Mouse (Mus musculus): ENCODE results near the gene Map2k3. TPM values are rescaled to one million over a fixed set of nuclear protein-coding genes. Genes with fewer than 3 reads are reported as not detected.

Gene Map2k3
- total and polyA plus RNA-seq, 3 experiments = 56.7 to 79.3 (median 71.1) TPM

GRCm38 (mm10) chr11:60934795-60935194, 3.0 kb downstream of the Map2k3 start:
- Histone ChIP-seq H3K4me3 (no peak overlapping the region), H3K36me3 (ENCODE audit: control insufficient read depth, insufficient read depth, low read length) (peaks cover 3% of the 10 kb centered on the region; the same call in 1 of the 2 replicates), H3K27ac (peak overlapping the region; percentile 72), H3K4me1 (ENCODE audit: control insufficient read depth, insufficient read depth, low read length) (peaks cover 39% of the 10 kb centered on the region), H3K9ac (ENCODE audit: low read depth, low read length) (no peak overlapping the region), H3K27me3 (ENCODE audit: control insufficient read depth, insufficient read depth, low read length) (no peaks in the 10 kb centered on the region), H3K79me2 (replicated peaks; ENCODE audit: control insufficient read depth, insufficient read depth, low read length) (peaks cover 10% of the 10 kb centered on the region)
- DNase-seq = no peak
- TF ChIP-seq EP300 (IDR thresholded peaks at IDR 0.05; ENCODE audit: insufficient read depth, low read depth, low read length) (no peak), CTCF (IDR thresholded peaks at IDR 0.05) (no peak), POLR2A (IDR thresholded peaks at IDR 0.05; ENCODE audit: insufficient read depth, low read depth, low read length) (no peak)
- intact Hi-C loops (cut with DNase I) = loop anchor here (5.0 to 10.0 kb wide), 2 partner anchors 240 to 473 kb away; partner anchors contain the start of gene Usp22
- WGBS = 30% methylated on average over 2 of the region's 2 CpGs

GRCm38 (mm10) chr11:60935326-60935974, 3.6 kb downstream of the Map2k3 start:
- WGBS = 12% methylated on average over 7 of the region's 7 CpGs
- Histone ChIP-seq H3K36me3 (ENCODE audit: control insufficient read depth, insufficient read depth, low read length) (peaks cover 3% of the 10 kb centered on the region; the same call in 1 of the 2 replicates), H3K27me3 (ENCODE audit: control insufficient read depth, insufficient read depth, low read length) (no peaks in the 10 kb centered on the region), H3K79me2 (replicated peaks; ENCODE audit: control insufficient read depth, insufficient read depth, low read length) (peaks cover 10% of the 10 kb centered on the region), H3K9ac (ENCODE audit: low read depth, low read length) (no peak overlapping the region), H3K4me1 (ENCODE audit: control insufficient read depth, insufficient read depth, low read length) (peaks cover 42% of the 10 kb centered on the region), H3K4me3 (no peak overlapping the region), H3K27ac (peak overlapping the region; percentile 72)
- TF ChIP-seq CTCF (IDR thresholded peaks at IDR 0.05) (no peak), POLR2A (IDR thresholded peaks at IDR 0.05; ENCODE audit: insufficient read depth, low read depth, low read length) (no peak), EP300 (IDR thresholded peaks at IDR 0.05; ENCODE audit: insufficient read depth, low read depth, low read length) (0 out of 2 replicates have a peak, but pooled peaks have one; percentile 34)
- DNase-seq = peak; percentile 74 to 85
- intact Hi-C loops (cut with DNase I) = loop anchor here (10.0 kb wide), 1 partner anchor 239 kb away; the partner anchor contains the start of gene Usp22

DNA sequence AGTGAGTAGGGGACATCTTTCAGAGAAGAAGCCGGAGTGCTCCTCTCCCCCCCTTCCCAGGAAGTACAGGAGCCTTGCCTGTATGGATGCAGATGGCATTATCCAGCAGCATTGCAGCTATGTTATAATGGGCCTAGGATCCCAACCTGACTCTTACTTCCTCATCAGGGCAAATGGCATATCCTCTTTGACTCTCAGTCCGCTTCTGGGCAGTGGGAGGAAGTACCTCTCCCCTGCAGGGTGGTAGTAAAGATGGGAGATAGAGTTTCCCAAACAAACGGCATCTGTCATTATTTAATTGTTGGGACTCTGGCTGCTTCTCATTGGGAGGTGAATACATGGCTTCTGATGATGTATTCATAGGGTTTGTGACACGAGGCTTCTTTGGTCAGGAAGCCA, 4.1 kb downstream of the Map2k3 start:
- Histone ChIP-seq H3K36me3 (ENCODE audit: control insufficient read depth, insufficient read depth, low read length) (peaks cover 3% of the 10 kb centered on the region; the same call in 1 of the 2 replicates), H3K27ac (peak overlapping the region; percentile 72), H3K4me3 (no peak overlapping the region), H3K9ac (ENCODE audit: low read depth, low read length) (no peak overlapping the region), H3K4me1 (ENCODE audit: control insufficient read depth, insufficient read depth, low read length) (peaks cover 42% of the 10 kb centered on the region), H3K27me3 (ENCODE audit: control insufficient read depth, insufficient read depth, low read length) (no peaks in the 10 kb centered on the region), H3K79me2 (replicated peaks; ENCODE audit: control insufficient read depth, insufficient read depth, low read length) (peaks cover 10% of the 10 kb centered on the region)
- 37% methylated on average over 4 of the region's 4 CpGs for WGBS
- intact Hi-C loops (cut with DNase I) = loop anchor here (10.0 kb wide), 1 partner anchor 239 kb away; the partner anchor contains the start of gene Usp22
- no peak for DNase-seq
- TF ChIP-seq POLR2A (IDR thresholded peaks at IDR 0.05; ENCODE audit: insufficient read depth, low read depth, low read length) = no peak
- TF ChIP-seq EP300 (IDR thresholded peaks at IDR 0.05; ENCODE audit: insufficient read depth, low read depth, low read length) = no peak
- no peak for TF ChIP-seq CTCF (IDR thresholded peaks at IDR 0.05)

- DNase-seq = no peak
- 48% methylated on average over 3 of the region's 3 CpGs for WGBS
- peaks cover 44% of the 10 kb centered on the region for H3K4me1 ChIP-seq (ENCODE audit: control insufficient read depth, insufficient read depth, low read length)
- H3K4me3 ChIP-seq = no peak overlapping the region
- TF ChIP-seq EP300 (IDR thresholded peaks at IDR 0.05; ENCODE audit: insufficient read depth, low read depth, low read length) (no peak), CTCF (IDR thresholded peaks at IDR 0.05) (no peak), POLR2A (IDR thresholded peaks at IDR 0.05; ENCODE audit: insufficient read depth, low read depth, low read length) (no peak)
- no peak overlapping the region for H3K9ac ChIP-seq (ENCODE audit: low read depth, low read length)
- no peak overlapping the region for H3K27ac ChIP-seq
- H3K27me3 ChIP-seq (ENCODE audit: control insufficient read depth, insufficient read depth, low read length) = no peaks in the 10 kb centered on the region
- intact Hi-C loops (cut with DNase I) = loop anchor here (10.0 kb wide), 1 partner anchor 237 kb away; the partner anchor contains the start of gene Usp22
- peaks cover 10% of the 10 kb centered on the region for H3K79me2 ChIP-seq (replicated peaks; ENCODE audit: control insufficient read depth, insufficient read depth, low read length)
- H3K36me3 ChIP-seq (ENCODE audit: control insufficient read depth, insufficient read depth, low read length) = peaks cover 3% of the 10 kb centered on the region; the same call in 1 of the 2 replicates
Measured at GRCm38 (mm10) chr11:60937611-60938010, 5.8 kb downstream of the Map2k3 start.

GRCm38 (mm10) chr11:60939487-60939886, 7.7 kb downstream of the Map2k3 start:
- TF ChIP-seq EP300 (IDR thresholded peaks at IDR 0.05; ENCODE audit: insufficient read depth, low read depth, low read length) = peak; percentile 54; the same call in 1 of the 2 replicates
- no peak for TF ChIP-seq POLR2A (IDR thresholded peaks at IDR 0.05; ENCODE audit: insufficient read depth, low read depth, low read length)
- WGBS = 57% methylated on average over 3 of the region's 3 CpGs
- Histone ChIP-seq H3K4me1 (ENCODE audit: control insufficient read depth, insufficient read depth, low read length) (peaks cover 33% of the 10 kb centered on the region), H3K27me3 (ENCODE audit: control insufficient read depth, insufficient read depth, low read length) (no peaks in the 10 kb centered on the region), H3K4me3 (no peak overlapping the region), H3K27ac (peak overlapping the region; percentile 45), H3K79me2 (replicated peaks; ENCODE audit: control insufficient read depth, insufficient read depth, low read length) (peaks cover 9% of the 10 kb centered on the region; the same call in 1 of the 2 replicates), H3K9ac (ENCODE audit: low read depth, low read length) (no peak overlapping the region), H3K36me3 (ENCODE audit: control insufficient read depth, insufficient read depth, low read length) (no peaks in the 10 kb centered on the region; the same call in 1 of the 2 replicates)
- DNase-seq = peak; percentile 60 to 81
- intact Hi-C loops (cut with DNase I) = loop anchor here (10.0 kb wide), 1 partner anchor 235 kb away; the partner anchor contains the start of gene Usp22

DNA sequence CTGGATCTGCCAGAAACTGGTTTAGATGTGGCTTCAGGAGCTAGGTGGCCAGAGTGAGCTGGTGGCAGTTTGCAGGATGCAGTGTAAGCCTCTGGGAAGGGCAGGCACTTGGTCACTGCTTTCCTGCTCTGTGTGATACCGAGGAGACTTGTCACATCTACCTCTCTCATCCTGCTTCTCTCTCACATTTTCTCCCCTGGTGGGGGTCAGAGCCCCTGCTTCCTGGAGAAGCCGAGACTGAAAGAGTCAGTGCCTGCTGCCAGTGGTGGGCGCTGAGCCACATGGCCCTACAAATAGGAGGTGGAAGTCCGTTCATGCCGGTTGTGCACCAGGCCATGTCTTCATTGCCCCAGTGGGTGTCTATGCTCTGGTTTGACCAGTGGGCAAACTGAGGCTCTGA, 8.7 kb downstream of the Map2k3 start:
- peaks cover 26% of the 10 kb centered on the region for H3K4me1 ChIP-seq (ENCODE audit: control insufficient read depth, insufficient read depth, low read length)
- no peak for DNase-seq
- no peaks in the 10 kb centered on the region for H3K27me3 ChIP-seq (ENCODE audit: control insufficient read depth, insufficient read depth, low read length)
- H3K79me2 ChIP-seq (replicated peaks; ENCODE audit: control insufficient read depth, insufficient read depth, low read length) = peaks cover 7% of the 10 kb centered on the region; the same call in 1 of the 2 replicates
- intact Hi-C loops (cut with DNase I) = no loop called here
- no peak overlapping the region for H3K9ac ChIP-seq (ENCODE audit: low read depth, low read length)
- H3K4me3 ChIP-seq = no peak overlapping the region
- no peak overlapping the region for H3K27ac ChIP-seq
- 58% methylated on average over 5 of the region's 5 CpGs for WGBS
- TF ChIP-seq POLR2A (IDR thresholded peaks at IDR 0.05; ENCODE audit: insufficient read depth, low read depth, low read length) = no peak
- TF ChIP-seq EP300 (IDR thresholded peaks at IDR 0.05; ENCODE audit: insufficient read depth, low read depth, low read length) = no peak
- no peak for TF ChIP-seq CTCF (IDR thresholded peaks at IDR 0.05)
- H3K36me3 ChIP-seq (ENCODE audit: control insufficient read depth, insufficient read depth, low read length) = no peaks in the 10 kb centered on the region; the same call in 1 of the 2 replicates
